Mouse (Mus musculus) urinary bladder, adult 2 months (tissue): ENCODE measurements around the gene Fam160b1. TPM values are rescaled to one million over a fixed set of nuclear protein-coding genes. Genes with fewer than 3 reads are reported as not detected.

Experiments
- DNase-seq: peaks from one replicate; pipeline ENCODE4 v3.0.0; 2022; ENCODE audit warnings: low spot score
- polyA plus RNA-seq: library from polyadenylated mRNA; depleted of rRNA; stranded (reverse); fragments of >200 nt; gene quantifications from 2 replicates; pipeline ENCODE4 v1.2.3, GENCODE M21; 2012; rRNA removed

Fam160b1 gene
- 13.9 and 17.3 TPM in 2 replicates for polyA plus RNA-seq

DNA sequence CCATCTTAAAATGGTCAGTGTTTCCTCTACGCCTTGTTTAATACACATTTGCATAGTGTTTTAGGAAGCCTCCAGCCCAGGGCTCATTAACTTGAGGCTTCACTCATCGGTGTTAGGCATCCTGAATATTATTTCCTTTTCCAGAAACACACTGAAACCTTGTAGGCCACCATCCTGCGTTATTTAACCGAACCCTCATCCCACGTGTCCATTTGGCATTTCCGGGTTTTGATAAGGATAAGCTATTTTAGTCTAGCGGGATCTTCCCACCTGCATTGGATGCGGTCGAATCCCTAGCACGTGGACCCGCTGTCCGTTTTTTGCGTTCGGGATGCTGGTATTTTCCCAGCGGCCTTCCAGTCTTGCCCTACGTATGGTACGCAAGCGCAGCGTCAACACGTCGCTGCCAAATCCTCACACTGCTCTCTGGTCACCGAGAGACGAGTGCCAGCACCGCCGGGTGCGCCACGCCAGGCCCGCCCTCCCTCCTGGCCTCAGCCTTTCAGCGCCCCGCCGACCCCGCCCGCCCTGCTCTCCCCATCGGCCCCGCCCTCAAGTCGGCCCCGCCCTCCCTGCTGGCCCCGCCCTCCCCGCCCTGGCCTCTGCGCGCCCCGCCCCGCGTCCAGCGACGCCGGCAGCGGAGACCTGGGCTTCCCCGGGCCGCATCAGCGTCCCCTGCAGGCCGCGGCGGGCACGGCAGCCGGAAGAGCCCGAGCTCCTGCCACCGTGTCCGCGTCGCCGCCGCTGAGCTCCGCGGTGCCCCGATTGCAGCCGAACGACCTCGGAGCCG is at the start of gene Fam160b1:
TSS of gene Fam160b1 (plus strand) at position 340 of the 790 bp plus-strand sequence.
- peak; percentile 95 for DNase-seq

DNA sequence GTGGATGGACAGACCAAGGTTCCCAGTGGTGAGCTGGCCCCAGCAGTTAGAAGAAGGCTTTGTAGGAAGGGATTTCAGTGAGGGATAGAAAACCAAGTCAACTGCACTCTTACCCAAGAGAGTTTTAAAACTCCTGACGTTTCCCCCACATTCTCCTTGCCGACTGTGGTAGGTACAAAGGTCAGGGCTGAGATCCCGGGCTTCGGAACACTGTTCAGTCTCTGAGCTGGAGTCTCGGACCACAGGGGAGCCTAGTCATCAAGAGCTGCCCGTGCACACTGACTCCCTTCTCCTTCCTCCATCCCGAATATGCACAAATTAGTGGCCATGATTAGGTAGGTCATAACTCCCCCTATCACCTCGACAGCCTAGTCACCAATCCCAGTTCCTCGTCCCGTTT is 47.3 kb upstream of the Fam160b1 start:
- no peak for DNase-seq

DNA sequence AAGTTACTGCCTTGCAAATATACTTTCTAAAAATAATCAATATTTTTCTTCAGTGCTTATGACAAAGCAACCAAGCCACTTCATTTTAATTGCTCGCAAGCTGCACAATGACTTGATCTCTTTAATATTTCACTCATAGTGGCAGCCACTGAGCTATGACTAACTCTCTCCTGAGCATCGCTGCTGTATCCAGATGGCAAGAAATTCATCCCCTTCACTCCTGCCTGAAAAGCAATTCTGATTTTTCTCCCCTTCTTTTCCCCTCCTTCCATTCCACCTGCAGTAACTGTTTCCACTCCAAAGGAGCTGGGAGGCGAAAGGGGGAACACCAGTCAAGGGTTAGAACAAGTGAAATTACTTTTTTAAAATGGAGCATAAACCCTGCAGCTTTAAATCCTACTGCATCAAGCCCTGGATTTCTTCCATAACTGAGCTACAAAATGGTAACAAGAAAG is 46.6 kb upstream of the Fam160b1 start:
- DNase-seq = no peak

DNA sequence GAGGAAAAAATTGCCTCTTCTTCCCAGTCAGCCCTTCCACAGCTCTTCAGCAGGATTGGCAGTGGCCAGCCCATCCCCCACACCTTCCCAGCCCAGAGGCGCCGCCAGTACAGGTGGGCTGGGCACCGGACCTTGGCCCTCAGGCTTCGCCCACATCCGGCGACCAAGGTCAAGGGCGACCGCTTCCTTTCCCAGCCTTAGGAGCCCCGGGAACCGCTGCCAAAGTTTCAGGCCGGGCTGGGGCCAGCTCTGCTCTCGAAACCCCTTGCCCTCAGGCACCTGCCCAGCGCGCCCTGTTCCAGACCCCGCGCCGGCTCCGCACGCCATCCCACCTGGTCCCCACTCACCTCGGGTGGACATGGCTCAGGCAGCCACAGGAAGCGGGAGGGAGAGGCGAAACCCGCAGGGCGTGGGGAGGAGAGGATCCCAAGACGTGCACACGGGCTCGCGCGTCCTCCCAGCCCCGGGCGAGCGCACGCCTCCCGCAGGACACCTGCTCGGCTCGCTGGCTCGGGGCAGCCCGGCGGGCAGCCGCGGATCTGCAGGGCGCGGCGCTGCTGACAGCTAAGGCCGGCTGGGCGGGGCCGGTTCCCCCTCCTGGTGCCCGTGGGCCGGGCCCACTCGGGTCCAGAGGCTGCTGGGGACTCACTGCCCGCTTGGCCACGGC is 46.0 kb upstream of the Fam160b1 start, which contains the start of gene Ablim1:
TSS of gene Ablim1 (minus strand) at position 574 of the 667 bp plus-strand sequence.
- DNase-seq = peak; percentile 33

DNA sequence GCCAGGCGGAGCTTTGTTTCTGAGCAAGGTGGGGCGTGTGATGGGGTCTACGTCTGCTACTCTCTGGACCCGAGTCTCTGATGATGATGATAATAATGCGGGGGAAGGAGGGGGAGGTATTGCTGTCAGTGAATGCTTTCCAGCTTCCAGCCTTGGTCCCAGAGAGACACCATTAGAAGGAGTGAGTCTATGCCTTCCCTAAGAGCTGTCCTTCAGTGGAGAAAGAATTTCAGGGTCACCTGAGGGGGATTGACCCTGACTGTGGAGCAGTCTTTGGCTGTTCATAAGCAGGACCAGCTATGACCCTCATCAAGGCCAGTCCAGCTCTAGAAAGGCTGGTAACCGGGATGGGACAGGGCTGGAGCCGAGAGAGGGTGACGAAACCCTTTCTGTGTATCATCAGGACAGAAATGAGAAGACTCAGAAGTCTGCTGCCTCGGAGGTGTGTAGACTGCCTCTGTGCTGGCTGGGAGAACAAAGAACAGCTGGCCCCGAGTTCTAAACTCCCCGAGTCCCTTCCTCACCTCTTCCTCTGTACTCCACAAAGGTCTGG is 45.4 kb upstream of the Fam160b1 start:
- no peak for DNase-seq

DNA sequence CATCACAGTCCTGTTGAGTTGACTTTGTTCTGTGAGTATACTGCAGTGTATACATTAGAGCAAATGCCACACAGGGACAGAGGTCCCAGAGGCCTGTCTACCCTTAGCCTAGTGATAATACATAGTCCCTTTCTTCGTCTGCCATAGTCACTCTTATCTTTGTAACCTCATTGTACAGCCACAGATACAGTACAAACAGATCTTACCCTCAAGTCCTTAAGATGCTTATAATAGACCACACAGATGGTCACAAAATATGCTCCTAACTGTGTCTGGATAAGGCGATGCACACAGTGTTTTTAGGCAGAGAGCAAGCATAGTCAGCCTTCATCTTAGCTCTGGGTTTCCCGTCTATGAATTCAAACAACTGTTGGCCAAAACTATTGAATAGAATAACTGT is 43.9 kb upstream of the Fam160b1 start:
- DNase-seq = no peak

DNA sequence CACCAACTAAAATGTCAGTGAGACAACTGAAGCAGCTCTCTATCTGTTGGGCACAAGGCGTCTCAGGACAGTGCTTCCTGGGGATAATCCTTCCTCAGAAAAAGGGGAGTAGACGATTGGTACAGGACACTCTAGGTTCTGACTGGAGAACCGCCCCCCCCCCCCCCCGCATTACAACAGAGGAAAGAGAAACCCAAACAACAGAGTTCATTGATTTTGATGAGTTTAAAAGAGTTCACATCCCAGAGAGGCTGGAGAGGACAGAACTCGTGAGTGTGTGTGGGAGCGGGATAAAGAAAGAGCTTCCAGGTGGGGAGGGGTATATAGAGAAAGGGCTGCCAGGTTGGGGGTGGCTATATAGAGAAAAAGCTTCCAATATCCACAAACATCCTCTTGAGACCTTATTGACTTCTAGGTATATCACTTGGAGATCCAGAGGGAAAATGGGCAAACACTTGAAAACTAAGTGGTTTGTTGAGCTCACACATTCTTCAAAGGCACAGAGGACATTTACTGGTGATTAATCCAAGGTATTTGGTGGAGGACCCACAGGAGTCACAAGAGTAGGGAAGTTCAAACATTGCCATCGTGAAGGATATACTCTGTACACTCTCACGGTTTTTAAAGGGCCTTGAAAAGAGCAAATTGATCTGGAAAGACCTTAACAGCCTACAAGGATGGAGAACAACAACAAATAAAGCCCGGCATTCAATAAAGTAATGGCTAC is 39.7 kb upstream of the Fam160b1 start:
- no peak for DNase-seq

DNA sequence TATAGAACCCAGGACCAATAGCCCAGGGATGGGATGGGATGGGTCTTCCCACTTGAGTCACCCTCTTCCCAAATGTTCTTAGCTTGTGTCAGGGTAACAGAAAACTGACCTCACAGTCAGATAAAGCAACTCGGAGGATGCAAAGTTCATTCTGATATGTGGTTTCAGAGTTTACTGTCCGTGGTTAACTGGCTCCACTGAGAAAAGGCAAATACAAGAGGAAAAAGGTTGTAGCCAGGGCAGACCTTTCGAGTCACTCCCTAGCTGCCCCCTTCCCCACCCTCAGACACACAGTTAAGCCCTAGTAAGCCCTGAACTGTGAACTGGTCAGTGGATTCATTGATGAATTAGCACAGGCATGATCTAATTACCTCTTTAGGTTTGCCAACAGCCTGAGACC is 38.6 kb upstream of the Fam160b1 start:
- DNase-seq = no peak

DNA sequence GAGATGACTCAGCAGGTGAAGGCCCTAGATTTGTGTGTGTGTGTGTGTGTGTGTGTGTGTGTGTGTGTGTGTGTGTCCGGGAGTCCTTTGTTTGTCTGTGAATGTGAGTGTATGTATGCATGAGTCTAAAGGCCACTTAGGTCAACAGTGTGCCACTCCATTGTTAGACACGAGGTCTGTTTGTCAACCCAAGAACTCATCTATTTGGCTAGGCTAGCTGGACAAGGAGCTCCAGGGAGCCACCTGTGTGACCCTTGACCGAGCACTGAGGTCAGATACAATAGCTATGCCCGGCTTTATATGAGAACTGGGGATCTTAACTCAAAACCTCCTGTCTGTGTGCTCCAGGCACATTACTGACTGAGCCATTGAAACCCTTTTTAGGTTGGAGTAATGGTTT is 38.0 kb upstream of the Fam160b1 start:
- DNase-seq = no peak

DNA sequence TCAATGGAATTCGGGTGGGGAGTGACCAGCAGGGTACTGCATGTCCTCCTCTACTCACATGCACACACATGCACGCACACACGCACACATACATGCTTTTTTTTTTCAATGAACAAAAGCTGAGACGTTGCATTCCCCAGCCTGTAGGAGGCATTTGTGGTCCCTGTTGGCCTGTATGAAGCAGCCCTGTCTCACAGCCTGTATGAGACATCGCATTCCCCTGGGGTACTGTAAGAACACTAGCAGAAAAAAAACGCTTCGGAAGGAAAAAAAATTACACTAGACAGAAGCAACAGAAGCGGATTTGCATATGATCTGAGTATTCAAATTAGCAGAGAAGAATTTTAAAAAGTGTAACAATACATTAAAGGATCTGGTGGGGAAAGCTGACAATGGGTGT is 37.4 kb upstream of the Fam160b1 start:
- DNase-seq = no peak

DNA sequence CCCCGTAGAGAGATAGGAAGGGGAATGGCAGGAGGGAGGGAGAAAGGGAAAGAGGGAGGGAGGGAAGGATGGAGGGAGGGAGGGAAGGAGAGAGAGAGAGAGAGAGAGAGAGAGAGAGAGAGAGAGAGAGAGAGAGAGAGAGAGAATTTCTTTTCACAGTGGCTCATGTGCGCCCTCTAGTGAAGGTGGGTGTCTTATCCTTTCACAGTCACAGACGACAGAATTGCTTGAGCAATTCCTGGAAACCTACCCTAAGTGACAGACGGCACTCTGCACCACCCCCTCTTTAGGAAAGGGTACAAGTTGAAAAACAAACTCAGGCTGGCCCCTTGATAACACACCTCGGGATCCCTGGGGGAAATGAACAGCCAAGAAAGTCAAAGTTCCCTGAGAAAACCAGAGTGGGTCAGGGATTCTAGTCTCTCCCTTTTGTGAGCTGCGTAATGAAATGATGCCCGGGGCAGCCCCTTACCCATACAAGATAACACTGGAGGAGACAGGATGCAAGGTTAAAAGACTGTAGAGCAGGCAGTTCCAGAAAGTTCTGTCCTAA is 34.7 kb upstream of the Fam160b1 start:
- DNase-seq = no peak

DNA sequence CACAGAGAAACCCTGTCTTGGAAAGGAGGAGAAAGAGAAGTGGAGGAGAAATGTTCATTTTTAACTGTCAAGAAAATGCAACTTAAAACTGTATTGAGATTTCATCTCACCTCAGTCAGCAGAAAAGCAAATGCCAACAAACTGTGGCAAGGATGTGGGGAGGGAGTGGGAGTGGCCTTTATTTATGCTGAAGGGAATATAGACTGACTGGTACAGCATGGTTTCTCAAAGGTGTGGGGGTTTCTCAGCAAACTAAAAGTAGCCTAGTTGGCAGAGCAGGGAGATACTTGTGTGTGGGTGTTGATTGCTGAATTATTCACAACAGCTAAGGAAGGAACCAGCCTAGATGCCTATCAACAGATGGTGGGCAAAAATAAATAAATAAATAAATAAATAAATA is 32.8 kb upstream of the Fam160b1 start:
- no peak for DNase-seq

DNA sequence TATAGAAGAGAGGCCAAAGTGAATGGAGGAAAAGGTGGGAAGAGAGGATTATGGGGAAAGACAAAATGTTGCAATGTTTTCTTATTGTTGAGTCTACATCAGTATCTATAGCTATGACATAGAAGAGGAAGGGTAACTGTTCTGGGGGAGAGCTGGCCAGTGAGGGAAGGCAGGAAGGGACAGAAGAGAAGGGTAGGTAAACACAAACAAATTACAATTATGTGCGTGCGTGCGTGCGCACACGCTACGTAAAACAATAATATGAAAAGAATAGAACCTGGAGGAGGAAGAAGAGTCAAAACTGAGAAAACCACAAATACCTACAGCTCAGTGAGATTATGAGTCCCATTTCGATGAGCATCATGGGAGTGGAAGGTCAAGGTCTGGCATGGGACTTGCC is 32.2 kb upstream of the Fam160b1 start:
- no peak for DNase-seq

DNA sequence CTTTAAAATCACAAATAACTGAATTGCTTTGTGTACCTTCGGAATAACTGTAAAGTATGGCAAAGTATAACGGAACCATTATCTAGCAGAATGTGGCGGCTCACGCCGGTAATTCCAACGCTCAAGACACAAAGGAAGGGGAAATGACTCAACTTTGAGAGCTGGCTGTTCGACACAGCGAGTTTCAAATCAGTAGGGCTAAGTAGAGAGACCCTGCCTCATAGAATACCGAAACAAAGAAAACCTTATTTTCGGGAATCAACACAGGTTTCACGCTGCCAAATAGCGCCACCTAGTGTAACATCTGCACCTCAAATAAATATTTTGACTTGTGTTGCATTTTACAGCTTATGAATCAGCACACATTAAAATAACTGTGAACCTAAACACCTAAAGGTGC is 31.7 kb upstream of the Fam160b1 start:
- DNase-seq = no peak

DNA sequence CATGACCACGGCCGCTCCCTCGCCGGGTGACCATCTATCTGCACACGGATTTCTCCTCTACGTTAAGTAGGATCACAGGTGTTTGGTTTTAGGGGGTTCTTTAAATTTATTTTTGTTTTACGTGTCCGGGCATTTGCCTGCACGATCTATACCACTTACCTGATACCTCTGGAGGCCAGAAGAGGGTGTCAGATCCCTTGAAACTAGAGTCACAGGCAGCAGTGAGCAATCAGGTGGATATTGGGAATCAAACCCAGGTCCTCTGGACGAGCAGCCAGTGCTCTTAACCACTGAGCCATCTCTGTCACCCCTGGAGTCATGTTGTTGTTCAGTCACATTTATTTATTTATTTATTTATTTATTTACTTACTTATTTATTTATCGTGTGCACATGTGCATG is 30.2 kb upstream of the Fam160b1 start:
- no peak for DNase-seq

DNA sequence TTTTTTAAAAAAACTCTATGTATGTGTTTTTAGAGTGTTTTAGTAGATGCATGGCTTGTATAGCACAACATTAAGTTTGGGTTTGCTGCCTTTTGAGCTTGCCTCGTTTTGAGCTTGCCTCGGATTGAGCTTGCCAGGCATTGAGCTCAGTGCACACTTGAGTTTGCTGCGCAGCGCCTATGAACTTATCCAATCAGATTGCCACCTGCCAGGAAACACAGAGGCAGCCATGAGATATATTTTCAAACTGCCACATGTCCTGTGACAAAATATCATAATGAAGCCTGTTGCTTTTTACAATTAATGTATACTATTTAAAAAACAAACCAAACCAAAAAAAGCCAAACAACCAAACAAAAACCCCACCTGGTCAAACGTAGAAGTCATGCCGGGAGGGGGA is 29.2 kb upstream of the Fam160b1 start:
- no peak for DNase-seq

DNA sequence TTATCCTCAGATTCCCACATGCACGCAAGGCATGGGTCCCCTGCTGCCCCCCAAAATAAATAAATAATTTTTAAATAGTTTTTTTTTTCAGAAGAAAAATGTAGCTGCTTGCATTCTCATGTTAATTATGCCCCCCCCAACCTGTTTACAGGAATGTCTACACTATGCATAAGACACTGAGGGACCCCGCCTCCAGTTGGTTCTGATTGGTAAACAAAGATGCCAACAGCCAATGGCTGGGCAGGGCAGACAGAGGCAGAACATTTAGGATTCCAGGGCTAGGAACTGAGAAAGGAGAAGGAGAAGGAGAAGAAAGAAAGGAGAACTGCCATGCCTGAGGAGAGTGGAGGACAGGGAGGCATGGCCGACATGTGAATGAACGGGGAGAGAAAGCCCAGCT is 27.1 kb upstream of the Fam160b1 start:
- no peak for DNase-seq

DNA sequence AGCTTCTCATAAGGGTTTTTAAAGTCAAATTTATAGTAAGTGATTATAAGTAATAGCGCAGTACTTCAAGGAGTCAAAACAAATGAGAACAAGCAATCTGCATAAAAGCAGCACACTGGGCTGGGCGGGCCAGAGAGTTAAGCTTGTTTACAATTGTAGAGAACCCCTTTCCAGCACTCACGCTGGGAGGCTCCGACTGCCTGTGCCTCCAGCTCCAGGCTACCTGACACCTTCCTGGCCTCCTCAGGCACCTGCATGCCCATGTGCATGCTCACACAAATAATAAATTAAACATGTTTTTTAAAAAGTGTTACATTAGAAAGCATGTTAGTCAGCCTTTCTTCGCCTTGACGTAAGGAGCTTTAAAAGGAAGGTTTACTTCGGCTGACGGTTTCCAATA is 25.3 kb upstream of the Fam160b1 start:
- DNase-seq = no peak

DNA sequence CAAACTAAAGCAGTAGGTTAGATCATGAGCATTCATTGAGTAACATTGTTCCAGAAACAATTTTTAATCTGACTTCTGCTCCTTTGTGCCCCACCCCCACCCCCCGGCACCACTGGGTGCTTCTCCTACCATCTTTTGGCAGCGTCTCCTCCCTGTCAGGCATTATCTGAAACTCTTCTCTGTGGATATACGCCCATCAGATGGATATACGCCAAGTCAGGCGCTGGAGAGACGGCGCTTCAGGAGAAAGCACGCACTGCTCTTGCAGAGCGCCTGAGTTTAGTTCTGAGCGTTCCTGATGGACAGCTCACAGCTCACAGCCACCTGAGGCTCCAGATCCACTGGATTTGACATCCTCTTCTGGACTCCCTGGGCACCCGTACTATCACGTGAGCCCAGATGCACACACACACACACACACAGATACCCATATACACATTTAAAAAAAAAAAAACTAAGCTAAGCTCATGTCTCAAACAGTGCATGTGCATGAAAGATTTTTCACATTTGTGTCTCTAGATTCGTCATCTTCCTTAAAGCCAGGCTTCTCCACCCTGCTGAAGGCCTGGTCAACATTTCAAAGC is 21.1 kb upstream of the Fam160b1 start:
- DNase-seq = no peak

DNA sequence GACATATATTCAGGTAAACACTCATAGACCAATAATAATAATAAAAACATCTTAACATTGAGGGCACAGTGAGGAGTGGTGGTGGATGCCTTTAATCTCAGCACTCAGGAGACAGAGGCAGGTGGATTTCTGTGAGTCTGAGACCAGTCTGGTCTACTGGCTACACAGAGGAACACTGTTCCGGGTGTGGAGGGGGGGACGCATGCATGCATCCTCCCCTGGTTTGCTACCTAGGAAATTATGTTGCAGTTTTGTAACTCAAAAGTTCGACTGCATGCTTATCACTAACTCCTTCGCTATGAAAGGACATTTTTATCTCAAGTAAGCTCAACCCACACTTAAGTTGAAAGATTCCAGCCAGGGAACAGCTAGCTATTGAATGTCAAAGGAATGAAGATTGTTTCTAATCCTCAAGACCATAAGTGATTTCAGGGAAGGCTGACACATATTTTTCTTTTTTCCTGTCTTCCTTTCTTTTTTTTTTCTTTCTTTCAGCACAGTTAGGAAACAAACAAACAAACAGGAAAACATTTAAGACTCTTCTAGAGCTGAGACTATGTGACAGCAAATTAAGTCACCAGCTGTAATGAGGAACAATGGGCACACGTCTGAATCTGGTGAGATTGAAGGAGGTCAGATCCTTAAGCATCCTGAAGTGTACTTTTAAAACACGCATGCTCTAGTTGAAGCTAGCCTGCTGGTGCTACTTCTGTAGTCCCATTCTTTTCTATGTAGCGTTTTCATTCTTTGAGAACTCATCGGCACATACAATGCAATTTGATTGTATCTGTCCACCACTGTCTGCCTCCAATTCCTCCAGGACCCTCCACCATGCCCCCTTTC is 19.4 kb upstream of the Fam160b1 start:
- DNase-seq = no peak

DNA sequence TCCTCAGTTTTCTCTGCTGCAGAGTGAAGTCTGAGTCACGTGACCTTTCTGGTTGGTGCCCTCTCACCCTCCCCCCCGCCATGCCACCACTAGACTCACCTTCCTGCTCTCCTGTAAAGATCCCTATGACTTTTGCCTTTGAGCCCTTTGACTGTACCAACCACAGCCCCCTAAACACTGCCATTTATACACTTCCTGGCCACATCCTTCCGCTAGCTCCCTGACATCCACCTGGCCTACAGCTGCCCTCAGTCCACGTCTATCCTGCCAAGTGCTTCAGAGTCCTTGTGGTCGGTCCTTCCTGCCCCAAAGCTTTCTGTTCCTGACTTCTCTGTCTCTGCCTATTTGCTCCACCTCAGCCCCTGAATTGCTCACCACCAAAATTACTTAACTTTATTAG is 16.6 kb upstream of the Fam160b1 start:
- DNase-seq = no peak
